Mouse (Mus musculus) E14TG2a.4 (cell line): ENCODE data around the gene Cdh1.

ENCODE experiments used
- H3K27me3 ChIP-seq: 2 replicates; pipeline ENCODE4 v1.6.1; 2014; ENCODE audit warnings: low read length, control low read depth; ENCODE audit not compliant: insufficient read depth
- H3K36me3 ChIP-seq: 2 replicates; pipeline ENCODE4 v1.6.1; 2014; ENCODE audit warnings: low read length, control low read depth; ENCODE audit not compliant: insufficient read depth
- H3K4me1 ChIP-seq: replicated peaks from 2 replicates; pipeline ENCODE4 v1.6.1; 2014; ENCODE audit warnings: low read depth, low read length, control low read depth
- H3K4me3 ChIP-seq: replicated peaks from 2 replicates; pipeline ENCODE4 v1.5.1; 2014; ENCODE audit warnings: mild to moderate bottlenecking, low read length
- H3K9me3 ChIP-seq: 2 replicates; pipeline ENCODE4 v1.6.1; 2014; ENCODE audit warnings: low read length, control low read depth
- CTCF ChIP-seq: conservative IDR thresholded peaks from 2 replicates; pipeline ENCODE4 v1.5.1; 2014; ENCODE audit warnings: low read length
- NANOG ChIP-seq: IDR thresholded peaks from 2 replicates; pipeline ENCODE4 v1.6.1; 2014; ENCODE audit warnings: borderline replicate concordance, low read length, mixed read lengths
- POU5F1 ChIP-seq: IDR thresholded peaks from 2 replicates; pipeline ENCODE4 v1.6.1; 2014; ENCODE audit warnings: low read length, borderline replicate concordance

The Cdh1 gene

DNA sequence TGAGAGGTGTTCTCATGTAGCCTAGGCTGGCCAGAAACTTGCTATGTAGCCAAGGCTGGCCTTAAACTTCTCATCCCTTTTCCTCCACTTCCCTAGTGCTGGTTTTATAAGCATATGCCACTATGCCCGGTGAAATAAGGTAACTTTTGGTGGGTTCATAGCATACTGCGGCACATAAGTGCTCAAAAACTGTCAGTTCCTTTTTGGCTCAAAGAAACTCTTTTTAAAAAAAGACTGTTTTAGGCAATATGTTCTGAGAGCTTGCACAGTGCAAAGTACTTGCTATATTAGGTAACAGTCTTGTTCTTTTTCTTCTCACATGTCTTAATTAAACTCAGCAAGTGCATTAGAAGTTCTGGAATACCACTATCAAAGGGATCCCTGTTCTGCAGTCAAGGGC is 106.9 kb downstream of the Cdh1 start:
- no peak for TF ChIP-seq POU5F1
- no peak for TF ChIP-seq CTCF
- TF ChIP-seq NANOG, result no peak
- Histone ChIP-seq H3K4me3 (no peak overlapping the region), H3K36me3 (peaks cover 74% of the 10 kb centered on the region)

DNA sequence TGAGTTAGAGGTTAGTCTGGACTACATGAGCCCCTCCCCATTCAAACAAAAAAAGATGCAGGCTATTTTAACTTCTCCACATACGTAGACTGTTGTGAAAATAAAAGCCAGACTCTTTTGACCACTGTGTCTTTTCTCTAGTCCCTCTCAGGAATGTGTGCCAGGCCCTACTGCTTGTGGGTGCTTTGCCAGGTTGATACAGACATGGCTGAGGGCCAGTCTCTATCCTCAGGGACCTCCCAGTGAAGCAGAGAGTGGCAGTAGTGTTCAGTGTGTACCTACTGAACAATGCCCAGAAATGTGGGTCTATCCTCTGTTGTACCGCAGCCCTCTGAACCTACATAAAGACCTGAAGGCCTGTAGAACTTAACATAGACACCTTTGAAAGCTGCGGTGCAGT is 109.3 kb downstream of the Cdh1 start:
- Histone ChIP-seq H3K4me3 (no peak overlapping the region), H3K9me3 (no peaks in the 10 kb centered on the region), H3K36me3 (peaks cover 78% of the 10 kb centered on the region), H3K27me3 (no peaks in the 10 kb centered on the region), H3K4me1 (0 out of 2 replicates have a peak, but pooled peaks cover under 1% of the 10 kb centered on the region)
- TF ChIP-seq POU5F1 (no peak), CTCF (no peak), NANOG (no peak)

More for the DNA sequence above, 106.9 kb downstream of the Cdh1 start:
- Histone ChIP-seq H3K27me3 (no peaks in the 10 kb centered on the region), H3K4me1 (peaks cover 1% of the 10 kb centered on the region; the same call in 1 of the 2 replicates), H3K9me3 (no peaks in the 10 kb centered on the region)

- H3K4me1 ChIP-seq, result peaks cover 8% of the 10 kb centered on the region
- no peaks in the 10 kb centered on the region for H3K9me3 ChIP-seq
- no peaks in the 10 kb centered on the region for H3K27me3 ChIP-seq
- TF ChIP-seq CTCF (no peak), POU5F1 (no peak), NANOG (no peak)
- peaks cover 86% of the 10 kb centered on the region for H3K36me3 ChIP-seq
- H3K4me3 ChIP-seq, result no peak overlapping the region
Observed at GRCm38 (mm10) chr8:106714297-106714696, 111.1 kb downstream of the Cdh1 start.

GRCm38 (mm10) chr8:106718091-106718500 is 114.9 kb downstream of the Cdh1 start:
- TF ChIP-seq POU5F1, result no peak
- peak; percentile 31; the same call in 1 of the 2 replicates for TF ChIP-seq CTCF
- TF ChIP-seq NANOG, result no peak

More at GRCm38 (mm10) chr8:106718091-106718500, 114.9 kb downstream of the Cdh1 start:
- H3K36me3 ChIP-seq, result peaks cover 85% of the 10 kb centered on the region
- no peaks in the 10 kb centered on the region for H3K27me3 ChIP-seq
- H3K9me3 ChIP-seq, result no peaks in the 10 kb centered on the region
- H3K4me1 ChIP-seq, result peaks cover 27% of the 10 kb centered on the region
- no peak overlapping the region for H3K4me3 ChIP-seq
